Mouse (Mus musculus): Measurements from ENCODE around the gene Tdp2. TPM values are rescaled to one million over a fixed set of nuclear protein-coding genes. Genes with fewer than 3 reads are reported as not detected.

The Tdp2 gene
- polyA plus RNA-seq, 1 experiment from 2014 or later, result 74.4 TPM

DNA sequence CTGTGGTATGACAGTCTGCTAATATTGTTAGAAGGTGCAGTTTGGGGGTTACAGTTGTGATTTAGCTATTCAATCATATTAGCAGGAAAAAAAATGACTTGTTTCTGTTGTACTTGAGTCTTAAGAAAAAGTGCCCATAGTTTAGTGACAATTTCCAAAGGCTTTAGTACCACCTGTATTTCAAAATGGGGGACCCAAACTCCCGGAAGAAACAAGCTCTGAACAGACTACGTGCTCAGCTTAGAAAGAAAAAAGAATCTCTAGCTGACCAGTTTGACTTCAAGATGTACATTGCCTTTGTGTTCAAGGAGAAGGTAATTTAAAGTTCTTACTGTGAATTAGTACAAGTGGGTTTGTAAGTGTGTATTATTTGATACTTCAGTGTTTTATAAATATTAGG lies 28.3 kb upstream of the Tdp2 start:
- H3K27me3 ChIP-seq (ENCODE audit: low read depth, poor library complexity, severe bottlenecking), result no peaks in the 10 kb centered on the region
- H3K9me3 ChIP-seq (replicated peaks), result no peaks in the 10 kb centered on the region
- WGBS, result 69% methylated on average over 2 of the region's 2 CpGs
- H3K27ac ChIP-seq, result no peak overlapping the region
- no peak for DNase-seq (ENCODE audit: low spot score)
- H3K4me1 ChIP-seq, result peaks cover 32% of the 10 kb centered on the region
- peak overlapping the region; percentile 100 for H3K4me3 ChIP-seq
- peaks cover 36% of the 10 kb centered on the region for H3K36me3 ChIP-seq

- Histone ChIP-seq H3K36me3 (peaks cover 65% of the 10 kb centered on the region), H3K4me1 (peaks cover 25% of the 10 kb centered on the region), H3K4me3 (no peak overlapping the region), H3K9me3 (replicated peaks) (no peaks in the 10 kb centered on the region), H3K27ac (no peak overlapping the region), H3K27me3 (ENCODE audit: low read depth, poor library complexity, severe bottlenecking) (no peaks in the 10 kb centered on the region)
- DNase-seq (ENCODE audit: low spot score), result no peak
Observed at GRCm38 (mm10) chr13:24806079-24806478, 25.4 kb upstream of the Tdp2 start.

- 97% methylated on average over 2 of the region's 2 CpGs for WGBS
- Histone ChIP-seq H3K4me3 (no peak overlapping the region), H3K9me3 (replicated peaks) (no peaks in the 10 kb centered on the region), H3K27ac (no peak overlapping the region), H3K27me3 (ENCODE audit: low read depth, poor library complexity, severe bottlenecking) (no peaks in the 10 kb centered on the region), H3K36me3 (peaks cover 89% of the 10 kb centered on the region), H3K4me1 (no peaks in the 10 kb centered on the region)
- DNase-seq (ENCODE audit: low spot score), result no peak
Observed at GRCm38 (mm10) chr13:24812521-24812920, 19.0 kb upstream of the Tdp2 start.

GRCm38 (mm10) chr13:24814616-24815015 lies 16.9 kb upstream of the Tdp2 start:
- Histone ChIP-seq H3K27me3 (ENCODE audit: low read depth, poor library complexity, severe bottlenecking) (no peaks in the 10 kb centered on the region), H3K36me3 (peaks cover 80% of the 10 kb centered on the region), H3K4me3 (no peak overlapping the region), H3K27ac (no peak overlapping the region), H3K9me3 (replicated peaks) (no peaks in the 10 kb centered on the region), H3K4me1 (no peaks in the 10 kb centered on the region)
- 84% methylated on average over 1 of the region's 1 CpGs for WGBS
- DNase-seq (ENCODE audit: low spot score), result no peak

- Histone ChIP-seq H3K4me1 (no peaks in the 10 kb centered on the region), H3K27me3 (ENCODE audit: low read depth, poor library complexity, severe bottlenecking) (no peaks in the 10 kb centered on the region), H3K4me3 (no peak overlapping the region), H3K27ac (no peak overlapping the region), H3K36me3 (peaks cover 62% of the 10 kb centered on the region), H3K9me3 (replicated peaks) (no peaks in the 10 kb centered on the region)
- DNase-seq (ENCODE audit: low spot score), result peak; percentile 34
- 56% methylated on average over 4 of the region's 4 CpGs for WGBS
Observed at GRCm38 (mm10) chr13:24816125-24817092, 15.1 kb upstream of the Tdp2 start.

- WGBS, result 90% methylated on average over 1 of the region's 1 CpGs
- H3K4me3 ChIP-seq, result no peak overlapping the region
- H3K9me3 ChIP-seq (replicated peaks), result no peaks in the 10 kb centered on the region
Observed at GRCm38 (mm10) chr13:24819931-24820330, 11.5 kb upstream of the Tdp2 start.

DNA sequence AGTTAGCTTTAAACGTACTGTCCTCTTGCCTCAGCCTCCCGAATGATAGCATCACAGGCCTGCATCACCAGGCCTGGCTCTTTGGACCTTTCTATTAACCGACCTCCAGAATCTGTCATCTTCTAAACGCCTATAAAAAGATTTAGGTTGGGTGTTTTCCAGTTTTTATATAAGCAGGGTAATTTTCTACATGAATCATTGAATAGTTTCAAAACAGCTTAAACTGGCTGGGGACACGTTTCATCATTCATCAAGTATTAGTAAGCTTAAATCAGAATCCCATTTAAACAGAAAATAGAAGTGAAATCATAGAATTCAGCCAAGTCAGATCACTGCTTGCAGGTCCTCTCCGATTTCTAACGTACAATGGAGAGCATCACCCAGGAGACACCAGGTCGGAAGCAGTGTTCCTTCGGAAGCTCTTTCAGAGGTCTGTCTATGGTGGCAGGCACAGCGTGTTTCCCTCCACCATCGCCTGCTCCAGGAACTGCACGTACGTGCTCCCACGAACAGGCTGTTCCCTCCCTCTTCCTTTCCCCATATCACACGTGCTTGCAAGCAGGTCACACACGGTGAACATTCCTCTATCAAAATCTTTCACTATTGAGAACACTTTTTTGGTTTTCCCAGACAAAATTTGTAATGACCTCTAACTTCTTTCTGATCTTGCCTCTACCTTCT lies 8.7 kb upstream of the Tdp2 start:
- Histone ChIP-seq H3K4me1 (no peaks in the 10 kb centered on the region), H3K9me3 (replicated peaks) (no peaks in the 10 kb centered on the region), H3K27ac (no peak overlapping the region), H3K27me3 (ENCODE audit: low read depth, poor library complexity, severe bottlenecking) (no peaks in the 10 kb centered on the region), H3K36me3 (peaks cover 11% of the 10 kb centered on the region), H3K4me3 (no peak overlapping the region)
- WGBS, result 89% methylated on average over 16 of the region's 16 CpGs
- DNase-seq (ENCODE audit: low spot score), result no peak

More at GRCm38 (mm10) chr13:24819931-24820330, 11.5 kb upstream of the Tdp2 start:
- Histone ChIP-seq H3K4me1 (no peaks in the 10 kb centered on the region), H3K36me3 (peaks cover 27% of the 10 kb centered on the region), H3K27me3 (ENCODE audit: low read depth, poor library complexity, severe bottlenecking) (no peaks in the 10 kb centered on the region), H3K27ac (no peak overlapping the region)
- no peak for DNase-seq (ENCODE audit: low spot score)

DNA sequence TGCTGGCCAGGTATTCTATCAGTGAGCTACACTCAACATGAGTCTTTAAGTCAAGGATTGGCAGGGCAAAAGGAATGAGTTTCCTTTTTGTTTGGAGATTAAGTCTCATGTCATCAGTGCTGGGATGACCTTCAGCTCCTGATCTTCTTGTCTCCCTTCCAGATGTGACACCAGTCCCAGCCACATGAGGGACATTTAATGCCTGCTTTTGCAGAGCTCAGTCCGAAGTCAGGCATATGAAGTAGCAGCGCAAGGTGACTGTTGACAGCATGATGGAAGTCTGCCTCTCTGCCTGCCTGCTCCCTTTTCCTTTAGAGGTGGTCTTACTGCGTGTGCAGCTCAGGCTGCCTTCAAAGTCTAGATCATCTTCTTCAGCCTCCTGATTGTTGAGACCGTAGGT lies 6.8 kb upstream of the Tdp2 start:
- WGBS, result 88% methylated on average over 4 of the region's 4 CpGs
- H3K27me3 ChIP-seq (ENCODE audit: low read depth, poor library complexity, severe bottlenecking), result no peaks in the 10 kb centered on the region
- H3K9me3 ChIP-seq (replicated peaks), result no peaks in the 10 kb centered on the region
- no peaks in the 10 kb centered on the region for H3K4me1 ChIP-seq
- H3K36me3 ChIP-seq, result no peaks in the 10 kb centered on the region; the same call in 1 of the 2 replicates
- no peak overlapping the region for H3K27ac ChIP-seq
- no peak for DNase-seq (ENCODE audit: low spot score)
- H3K4me3 ChIP-seq, result no peak overlapping the region

DNA sequence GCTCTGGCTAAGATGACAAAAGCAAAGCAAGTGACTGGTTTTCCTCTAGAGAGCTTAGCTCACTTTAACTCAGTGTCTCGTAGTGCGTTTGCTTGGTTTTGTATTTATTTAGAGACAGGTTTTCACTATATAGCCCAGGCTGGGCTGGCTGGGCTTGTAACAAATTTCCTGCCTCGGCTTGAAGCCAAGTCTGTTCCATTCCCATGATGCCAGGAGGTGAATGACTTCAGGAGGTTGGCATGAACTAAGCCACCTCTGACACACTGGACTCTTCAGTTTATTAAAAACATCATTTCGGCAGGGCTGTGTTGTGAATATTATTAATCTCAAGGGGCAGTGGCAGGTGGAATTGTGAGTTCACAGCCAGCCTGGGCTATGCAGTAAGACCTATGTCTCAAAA lies 5.9 kb upstream of the Tdp2 start:
- Histone ChIP-seq H3K4me1 (peaks cover 2% of the 10 kb centered on the region; the same call in 1 of the 2 replicates), H3K27ac (no peak overlapping the region), H3K27me3 (ENCODE audit: low read depth, poor library complexity, severe bottlenecking) (no peaks in the 10 kb centered on the region), H3K4me3 (no peak overlapping the region), H3K36me3 (no peaks in the 10 kb centered on the region; the same call in 1 of the 2 replicates), H3K9me3 (replicated peaks) (no peaks in the 10 kb centered on the region)
- no peak for DNase-seq (ENCODE audit: low spot score)
- 92% methylated on average over 4 of the region's 4 CpGs for WGBS

DNA sequence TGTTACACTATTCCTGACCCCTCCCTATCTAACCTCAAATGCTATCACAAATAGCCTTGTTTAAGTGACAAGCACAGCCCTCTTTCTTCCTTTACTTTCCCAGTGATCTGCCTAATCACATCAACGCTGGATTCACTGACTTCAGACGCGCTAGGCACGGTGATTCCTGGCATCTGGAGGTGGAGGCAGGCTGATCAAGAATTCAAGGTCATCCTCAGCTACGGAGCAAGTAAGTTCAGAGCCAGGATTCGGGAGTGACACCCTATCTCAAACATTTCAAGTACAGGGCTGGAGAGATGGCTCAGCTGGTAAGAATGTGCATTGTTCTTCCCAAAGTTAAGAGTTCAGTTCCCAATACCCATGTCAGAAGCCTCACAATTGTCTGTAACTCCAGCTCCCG lies 5.4 kb upstream of the Tdp2 start:
- Histone ChIP-seq H3K36me3 (no peaks in the 10 kb centered on the region), H3K27me3 (ENCODE audit: low read depth, poor library complexity, severe bottlenecking) (no peaks in the 10 kb centered on the region), H3K27ac (no peak overlapping the region), H3K9me3 (replicated peaks) (no peaks in the 10 kb centered on the region), H3K4me3 (no peak overlapping the region), H3K4me1 (peaks cover 3% of the 10 kb centered on the region; the same call in 1 of the 2 replicates)
- 93% methylated on average over 7 of the region's 7 CpGs for WGBS
- no peak for DNase-seq (ENCODE audit: low spot score)

- Histone ChIP-seq H3K9me3 (replicated peaks) (no peaks in the 10 kb centered on the region), H3K4me1 (peaks cover 20% of the 10 kb centered on the region), H3K27ac (peak overlapping the region; percentile 95), H3K27me3 (ENCODE audit: low read depth, poor library complexity, severe bottlenecking) (no peaks in the 10 kb centered on the region), H3K36me3 (peaks cover 21% of the 10 kb centered on the region), H3K4me3 (peak overlapping the region; percentile 97)
- 5% methylated on average over 20 of the region's 20 CpGs for WGBS
- no peak for DNase-seq (ENCODE audit: low spot score)
Observed at GRCm38 (mm10) chr13:24830756-24831352, 625 bp upstream of the Tdp2 start.

DNA sequence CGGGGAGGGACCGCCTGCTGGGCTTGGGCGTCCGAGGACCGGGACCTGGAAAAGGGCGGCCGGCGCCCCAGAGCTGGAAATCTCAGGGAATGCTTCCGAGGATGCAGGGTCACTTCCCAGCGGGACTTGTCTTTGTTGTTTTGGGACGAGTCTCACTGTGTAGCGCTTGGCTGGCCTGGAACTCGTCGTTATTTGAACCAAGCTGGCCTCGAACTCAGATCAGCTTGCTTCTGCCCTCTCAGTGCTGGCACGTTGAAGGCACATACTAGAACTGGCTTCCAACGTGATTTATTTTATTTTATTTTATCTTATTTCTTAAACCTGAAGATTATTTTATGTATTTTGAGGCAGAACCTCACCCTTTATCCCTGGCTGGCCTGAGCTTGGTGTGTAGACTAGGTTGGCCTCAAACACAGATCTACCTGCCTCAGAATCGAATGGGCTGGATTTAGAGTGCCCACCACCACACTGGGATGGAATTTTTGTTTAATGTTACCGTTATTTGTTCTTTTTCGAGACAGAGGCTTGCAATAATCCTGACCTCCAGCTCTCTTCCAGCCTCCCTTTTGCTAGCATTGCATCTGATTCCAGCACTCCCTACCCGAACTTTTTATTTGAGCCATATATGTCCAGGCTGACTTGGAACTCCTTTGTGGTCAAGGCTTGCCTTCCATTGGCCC lies 792 bp downstream of the Tdp2 start:
- no peak for DNase-seq (ENCODE audit: low spot score)
- peak overlapping the region; percentile 97 for H3K4me3 ChIP-seq
- H3K9me3 ChIP-seq (replicated peaks), result no peaks in the 10 kb centered on the region
- WGBS, result 6% methylated on average over 21 of the region's 21 CpGs
- peaks cover 36% of the 10 kb centered on the region for H3K36me3 ChIP-seq
- peak overlapping the region; percentile 95 for H3K27ac ChIP-seq
- H3K27me3 ChIP-seq (ENCODE audit: low read depth, poor library complexity, severe bottlenecking), result no peaks in the 10 kb centered on the region
- H3K4me1 ChIP-seq, result peaks cover 20% of the 10 kb centered on the region
